Mouse (Mus musculus): ENCODE measurements at regions not wholly inside any gene's neighbourhood (a gene's known extent, or its start where the extent isn't known, plus 50 kb on each side); places are given as distances from the start of the nearest gene placed in this dataset.

DNA sequence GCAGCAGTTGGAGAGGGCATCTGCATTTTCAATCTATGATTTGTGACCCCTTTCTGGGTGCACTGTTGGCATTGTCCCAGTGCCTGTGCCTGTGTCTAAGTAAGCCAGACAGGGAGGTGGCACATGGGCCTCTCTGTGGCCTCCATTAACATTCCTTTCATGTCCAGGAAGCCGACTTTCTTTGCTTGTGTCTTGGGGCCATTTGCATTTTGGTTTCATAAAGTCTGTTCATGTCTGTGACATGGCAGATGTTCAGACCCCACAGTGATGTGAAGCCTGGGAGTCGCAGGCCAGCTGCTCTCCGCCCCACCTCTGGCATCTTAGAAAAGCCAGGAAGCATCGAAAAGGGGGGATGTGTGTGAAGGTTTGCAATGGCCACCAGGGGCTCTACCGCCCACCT lies 153.1 kb downstream of the Kif26a start:
- no peak for TF ChIP-seq CTCF (IDR thresholded peaks at IDR 0.05; ENCODE audit: control insufficient read depth, insufficient read depth, low read length)
- TF ChIP-seq POLR2A (IDR thresholded peaks at IDR 0.05; ENCODE audit: borderline replicate concordance, control insufficient read depth, low read depth, low read length), result no peak
